Mouse (Mus musculus) myocyte (in vitro differentiated cells): ENCODE results near the gene AI464131.

Experiments used
- CEBPB ChIP-seq: IDR thresholded peaks from 2 replicates; pipeline ENCODE4 v1.6.1; 2011; ENCODE audit warnings: mild to moderate bottlenecking, moderate library complexity; ENCODE audit not compliant: poor library complexity, insufficient read depth, severe bottlenecking
- E2F4 ChIP-seq: IDR thresholded peaks from one replicate; pipeline ENCODE4 v1.6.1; 2011; ENCODE audit warnings: mild to moderate bottlenecking, control low read depth, moderate library complexity; ENCODE audit not compliant: insufficient read depth
- MAX ChIP-seq: IDR thresholded peaks from one replicate; pipeline ENCODE4 v1.6.1; 2011; ENCODE audit warnings: low read depth, mild to moderate bottlenecking, control low read depth
- MYOD1 ChIP-seq, 3 experiments: IDR thresholded peaks; one replicate each; pipeline ENCODE4 v1.6.1; 2011; ENCODE audit warnings: control low read depth in 2 of 3, low read depth in 2 of 3, mild to moderate bottlenecking in 2 of 3, moderate library complexity in 1 of 3; ENCODE audit not compliant: insufficient read length in 2 of 3, control insufficient read depth in 1 of 3
- POLR2A ChIP-seq: IDR thresholded peaks from one replicate; pipeline ENCODE4 v1.6.1; 2011; ENCODE audit warnings: low read depth, mild to moderate bottlenecking, control low read depth, moderate library complexity; ENCODE audit not compliant: insufficient read length

DNA sequence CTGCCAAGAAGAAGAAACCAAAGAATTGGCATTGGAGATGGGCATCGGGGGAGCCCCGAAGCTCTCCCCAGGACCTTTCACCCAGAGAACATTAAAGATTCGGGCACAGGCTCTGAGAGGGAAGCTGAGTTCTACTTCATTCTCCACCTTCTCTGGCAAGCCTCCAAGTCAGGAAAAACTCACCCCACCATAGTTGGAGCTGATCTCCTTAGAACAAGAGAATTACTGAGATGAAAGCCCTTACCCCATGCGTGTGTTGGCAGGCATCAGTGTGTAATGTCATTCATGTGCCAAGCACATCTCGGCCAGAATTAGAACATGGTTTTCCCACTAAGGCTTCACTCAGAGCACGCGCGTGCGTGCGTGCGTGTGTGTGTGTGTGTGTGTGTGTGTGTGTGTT is 7.0 kb downstream of the AI464131 start:
- TF ChIP-seq CEBPB (no peak), MYOD1 (IDR thresholded peaks at IDR 0.05; ENCODE audit: control insufficient read depth in 1 of 3, insufficient read length in 2 of 3, low read depth in 2 of 3) (no peak), E2F4 (no peak), POLR2A (no peak), MAX (no peak)
